Mouse (Mus musculus): Measurements from ENCODE around the gene Olfr293.

Olfr293 gene

GRCm38 (mm10) chr7:86648761-86649160 lies at the start of gene Olfr293:
Olfr293 (plus strand) TSS chr7:86649061.
- DNase-seq (ENCODE audit: extremely low read depth, low read depth): no peak

DNA sequence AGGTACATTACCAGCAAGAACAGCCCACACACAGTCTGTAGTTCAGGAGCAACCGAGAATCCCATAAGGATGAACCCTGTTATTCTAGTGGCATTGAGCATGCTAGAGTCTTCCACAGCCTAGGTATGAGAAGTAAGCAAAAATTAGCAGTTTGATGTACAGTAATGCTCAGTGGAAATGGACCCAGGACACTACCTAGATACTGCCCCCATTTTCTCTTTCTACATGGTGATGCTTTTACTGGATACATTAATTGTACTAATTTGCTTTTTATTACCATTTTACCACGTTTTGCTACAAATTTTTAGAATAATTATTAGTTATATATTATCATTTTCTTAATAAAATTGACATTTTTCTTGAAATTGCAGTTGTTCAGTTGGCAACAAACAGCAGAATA lies 32.3 kb upstream of the Olfr293 start, which contains the start of gene Olfr294:
TSS of gene Olfr294 (minus strand) at position 101 of the 400 bp plus-strand sequence.
- DNase-seq (ENCODE audit: extremely low read depth, low read depth): no peak

DNA sequence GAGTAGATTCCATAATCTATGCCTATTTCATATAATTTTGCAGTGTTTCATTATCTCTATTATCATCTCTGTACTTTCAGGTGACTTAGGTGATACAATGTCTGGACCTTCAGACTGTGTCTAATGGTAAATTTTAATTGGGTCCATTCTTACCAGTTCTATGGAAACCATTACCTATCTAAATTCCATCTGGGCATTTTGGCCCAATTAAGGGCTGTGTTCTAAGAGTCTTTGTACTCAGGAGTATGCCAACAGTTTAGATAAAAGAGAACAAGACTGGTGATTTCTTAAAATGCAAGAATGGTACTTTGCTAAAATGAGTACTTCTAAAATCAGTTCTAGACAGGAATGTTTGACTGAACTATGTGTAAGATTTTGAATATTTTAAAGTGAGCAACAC lies 39.2 kb downstream of the Olfr293 start, which contains the start of gene Olfr292:
TSS of gene Olfr292 (plus strand) at position 301 of the 400 bp plus-strand sequence.
- no peak for DNase-seq (ENCODE audit: extremely low read depth, low read depth)

All from MEL-GATA-1-ER (cell line).